Mouse (Mus musculus): Measurements from ENCODE around the gene Taf9. TPM values are rescaled to one million over a fixed set of nuclear protein-coding genes. Genes with fewer than 3 reads are reported as not detected.

Taf9 gene
- polyA plus RNA-seq, 1 experiment from 2014 or later, result 18.3 TPM

GRCm38 (mm10) chr13:100681615-100682014 lies 30.2 kb downstream of the Taf9 start:
- H3K4me2 ChIP-seq (replicated peaks), result no peak overlapping the region
- 92% methylated on average over 8 of the region's 8 CpGs for WGBS
- no peak overlapping the region for H3K27ac ChIP-seq
- H3K36me3 ChIP-seq, result no peaks in the 10 kb centered on the region
- H3K27me3 ChIP-seq, result no peaks in the 10 kb centered on the region
- no peak overlapping the region for H3K4me3 ChIP-seq
- H3K9ac ChIP-seq, result no peak overlapping the region
- no peaks in the 10 kb centered on the region for H3K4me1 ChIP-seq
- H3K9me3 ChIP-seq (replicated peaks), result no peaks in the 10 kb centered on the region
- no peak for ATAC-seq (ENCODE audit: low FRiP score)

- no peaks in the 10 kb centered on the region for H3K36me3 ChIP-seq
- no peak overlapping the region for H3K27ac ChIP-seq
- no peak overlapping the region for H3K9ac ChIP-seq
- H3K4me2 ChIP-seq (replicated peaks), result no peak overlapping the region
- ATAC-seq (ENCODE audit: low FRiP score), result no peak
- 81% methylated on average over 2 of the region's 2 CpGs for WGBS
- no peaks in the 10 kb centered on the region for H3K4me1 ChIP-seq
- H3K4me3 ChIP-seq, result no peak overlapping the region
- no peaks in the 10 kb centered on the region for H3K9me3 ChIP-seq (replicated peaks)
- no peaks in the 10 kb centered on the region for H3K27me3 ChIP-seq
These were observed 31.5 kb downstream of the Taf9 start for GRCm38 (mm10) chr13:100682837-100683236.

DNA sequence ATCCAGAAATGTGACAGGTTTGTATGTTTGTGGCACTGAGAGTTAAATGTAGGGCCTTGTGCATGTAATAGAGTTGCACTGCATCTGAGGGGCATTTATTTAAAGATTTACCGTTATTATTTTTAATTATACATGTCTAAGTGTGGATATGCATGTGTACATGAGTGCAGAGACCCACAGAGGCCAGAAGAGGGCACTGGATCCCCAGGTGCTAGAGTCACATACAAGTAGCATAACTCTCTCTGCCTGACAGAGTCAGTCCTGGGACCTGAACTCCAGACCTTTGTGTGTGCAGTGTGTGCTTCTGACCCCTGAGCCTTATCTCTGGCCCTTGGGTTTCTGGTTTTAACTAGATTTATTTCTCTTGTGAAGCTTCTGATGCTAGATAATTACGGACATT lies 33.0 kb downstream of the Taf9 start:
- no peak overlapping the region for H3K27ac ChIP-seq
- H3K27me3 ChIP-seq, result no peaks in the 10 kb centered on the region
- no peak for ATAC-seq (ENCODE audit: low FRiP score)
- H3K4me3 ChIP-seq, result no peak overlapping the region
- no peaks in the 10 kb centered on the region for H3K9me3 ChIP-seq (replicated peaks)
- no peaks in the 10 kb centered on the region for H3K4me1 ChIP-seq
- no peak overlapping the region for H3K4me2 ChIP-seq (replicated peaks)
- no peak overlapping the region for H3K9ac ChIP-seq
- no peaks in the 10 kb centered on the region for H3K36me3 ChIP-seq
- 74% methylated on average over 2 of the region's 2 CpGs for WGBS

GRCm38 (mm10) chr13:100687513-100687912 lies 36.1 kb downstream of the Taf9 start:
- Histone ChIP-seq H3K27ac (no peak overlapping the region), H3K4me1 (no peaks in the 10 kb centered on the region), H3K4me2 (replicated peaks) (no peak overlapping the region), H3K9me3 (replicated peaks) (no peaks in the 10 kb centered on the region), H3K36me3 (peaks cover 5% of the 10 kb centered on the region; the same call in 1 of the 2 replicates), H3K9ac (no peak overlapping the region), H3K4me3 (no peak overlapping the region), H3K27me3 (no peaks in the 10 kb centered on the region)
- WGBS, result 63% methylated on average over 7 of the region's 7 CpGs
- ATAC-seq (ENCODE audit: low FRiP score), result no peak

DNA sequence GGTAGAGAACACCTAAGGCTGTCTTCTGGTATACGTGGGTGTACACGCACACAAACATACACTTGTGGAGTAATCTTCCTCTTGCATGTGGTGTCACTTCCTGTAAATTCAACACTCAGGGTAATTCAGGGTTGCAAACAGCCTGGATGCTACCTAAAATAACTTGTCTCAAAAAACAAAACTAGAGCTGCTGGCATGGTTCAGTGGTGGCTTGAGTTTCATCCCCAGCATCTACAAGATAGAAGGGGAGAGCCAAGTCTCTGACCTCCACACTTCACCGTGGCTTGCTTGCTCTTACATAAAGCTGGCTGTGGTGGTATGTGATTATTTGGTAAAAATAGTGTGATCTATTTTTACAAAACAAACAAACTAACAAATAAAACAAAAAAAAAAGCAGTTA lies 46.2 kb downstream of the Taf9 start:
- no peak overlapping the region for H3K4me2 ChIP-seq (replicated peaks)
- H3K9ac ChIP-seq, result no peak overlapping the region
- H3K27me3 ChIP-seq, result no peaks in the 10 kb centered on the region
- H3K27ac ChIP-seq, result no peak overlapping the region
- no peak overlapping the region for H3K4me3 ChIP-seq
- no peak for ATAC-seq (ENCODE audit: low FRiP score)
- H3K4me1 ChIP-seq, result no peaks in the 10 kb centered on the region
- peaks cover 59% of the 10 kb centered on the region for H3K36me3 ChIP-seq
- H3K9me3 ChIP-seq (replicated peaks), result no peaks in the 10 kb centered on the region
- 99% methylated on average over 3 of the region's 3 CpGs for WGBS

DNA sequence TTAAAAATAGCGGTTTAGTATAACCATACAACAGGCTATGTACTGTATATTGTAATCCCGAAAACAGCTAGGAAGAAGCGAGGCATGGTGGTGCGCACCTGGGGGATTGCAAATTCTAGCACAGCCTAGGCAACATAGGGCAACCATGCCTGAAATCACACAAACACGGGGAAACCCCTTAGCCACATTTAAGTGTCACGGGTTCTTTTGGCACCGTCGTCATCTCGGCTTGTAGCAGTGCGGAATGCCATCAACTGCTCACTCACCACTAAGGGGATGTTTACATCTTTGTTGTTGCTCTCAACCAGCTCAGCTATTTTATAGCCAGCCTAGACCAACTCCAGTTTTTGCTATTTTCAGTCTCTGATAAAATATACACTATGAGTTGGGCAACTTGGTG lies 47.5 kb downstream of the Taf9 start:
- no peak overlapping the region for H3K9ac ChIP-seq
- no peak overlapping the region for H3K4me3 ChIP-seq
- no peak overlapping the region for H3K27ac ChIP-seq
- WGBS, result 94% methylated on average over 10 of the region's 10 CpGs
- ATAC-seq (ENCODE audit: low FRiP score), result no peak
- H3K36me3 ChIP-seq, result peaks cover 71% of the 10 kb centered on the region
- H3K27me3 ChIP-seq, result no peaks in the 10 kb centered on the region
- no peaks in the 10 kb centered on the region for H3K9me3 ChIP-seq (replicated peaks)
- no peaks in the 10 kb centered on the region for H3K4me1 ChIP-seq
- H3K4me2 ChIP-seq (replicated peaks), result no peak overlapping the region

DNA sequence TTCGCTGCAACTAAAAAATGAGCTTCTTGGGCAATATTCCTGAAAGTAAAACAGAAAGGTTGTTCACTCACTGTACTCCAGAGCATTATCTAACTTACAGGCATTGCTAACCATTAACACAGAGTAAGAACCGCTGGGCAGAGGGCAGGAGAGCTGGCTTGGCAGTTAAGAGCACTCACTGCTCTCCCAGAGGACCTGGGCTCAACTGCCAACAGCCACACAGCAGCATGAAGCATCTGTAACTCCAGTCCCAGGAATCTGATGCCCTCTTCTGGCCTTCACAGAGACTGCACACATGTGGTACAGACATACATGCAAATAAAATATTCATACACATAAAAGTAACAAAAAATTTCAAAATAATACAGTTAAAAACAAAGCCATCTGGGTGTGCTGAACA lies 52.1 kb downstream of the Taf9 start:
- peaks cover 78% of the 10 kb centered on the region for H3K36me3 ChIP-seq
- 94% methylated on average over 2 of the region's 2 CpGs for WGBS
- no peak for ATAC-seq (ENCODE audit: low FRiP score)

More for the DNA sequence above, 52.1 kb downstream of the Taf9 start:
- no peak overlapping the region for H3K4me2 ChIP-seq (replicated peaks)
- no peak overlapping the region for H3K9ac ChIP-seq
- H3K4me3 ChIP-seq, result no peak overlapping the region
- no peak overlapping the region for H3K27ac ChIP-seq
- H3K27me3 ChIP-seq, result no peaks in the 10 kb centered on the region
- H3K4me1 ChIP-seq, result no peaks in the 10 kb centered on the region
- H3K9me3 ChIP-seq (replicated peaks), result no peaks in the 10 kb centered on the region

Other genes starting within 250 kb of the Taf9 start
- gene Naip1, start 198.7 kb upstream of the Taf9 start, polyA plus RNA-seq (2016; fragmentation: Nextera tagmentation; extraction: Ambion mirVana), result 0.05 TPM in 1 of 2 replicates, not detected in the other
- gene Gtf2h2, start 159.0 kb upstream of the Taf9 start, polyA plus RNA-seq (2016; fragmentation: Nextera tagmentation; extraction: Ambion mirVana), result 75.9 and 83.2 TPM in 2 replicates
- 6.4 and 8.1 TPM in 2 replicates for gene Ocln, start 98.9 kb upstream of the Taf9 start, polyA plus RNA-seq (2016; fragmentation: Nextera tagmentation; extraction: Ambion mirVana)
- 3.4 and 4.2 TPM in 2 replicates for gene Marveld2, start 34.6 kb upstream of the Taf9 start, polyA plus RNA-seq (2016; fragmentation: Nextera tagmentation; extraction: Ambion mirVana)
- gene Ak6, start 600 bp upstream of the Taf9 start, polyA plus RNA-seq (2016; fragmentation: Nextera tagmentation; extraction: Ambion mirVana), result 257 and 279 TPM in 2 replicates
- 24.0 and 25.1 TPM in 2 replicates for gene Rad17, start 528 bp upstream of the Taf9 start, polyA plus RNA-seq (2016; fragmentation: Nextera tagmentation; extraction: Ambion mirVana)
- 3.4 and 3.6 TPM in 2 replicates for gene Ccdc125, start 18.1 kb downstream of the Taf9 start, polyA plus RNA-seq (2016; fragmentation: Nextera tagmentation; extraction: Ambion mirVana)
- gene Cdk7, start 79.4 kb downstream of the Taf9 start, polyA plus RNA-seq (2016; fragmentation: Nextera tagmentation; extraction: Ambion mirVana), result 71.2 and 74.1 TPM in 2 replicates
- gene Mrps36, start 93.1 kb downstream of the Taf9 start, polyA plus RNA-seq (2016; fragmentation: Nextera tagmentation; extraction: Ambion mirVana), result 111 and 118 TPM in 2 replicates
- 29.1 and 31.3 TPM in 2 replicates for gene Cenph, start 124.3 kb downstream of the Taf9 start, polyA plus RNA-seq (2016; fragmentation: Nextera tagmentation; extraction: Ambion mirVana)
- 174 and 189 TPM in 2 replicates for gene Ccnb1, start 135.0 kb downstream of the Taf9 start, polyA plus RNA-seq (2016; fragmentation: Nextera tagmentation; extraction: Ambion mirVana)
- 43.5 and 51.2 TPM in 2 replicates for gene Slc30a5, start 181.8 kb downstream of the Taf9 start, polyA plus RNA-seq (2016; fragmentation: Nextera tagmentation; extraction: Ambion mirVana)